Mouse (Mus musculus) kidney, adult 2 months (tissue): ENCODE measurements around the gene Man1a2.

Source experiments
- CTCF ChIP-seq: fragments of 200-500 bp; conservative IDR thresholded peaks from 2 replicates; pipeline ENCODE4 v1.5.1; 2011; ENCODE audit warnings: low read depth, mild to moderate bottlenecking, control low read depth, low read length, moderate library complexity, mixed read lengths; ENCODE audit not compliant: insufficient read depth, insufficient read length
- POLR2A ChIP-seq: fragments of 200-500 bp; IDR thresholded peaks from one replicate; pipeline ENCODE4 v1.6.1; 2011; ENCODE audit warnings: low read depth, low read length, control low read depth

GRCm38 (mm10) chr3:100535298-100535697, 150.0 kb downstream of the Man1a2 start:
- TF ChIP-seq CTCF (no peak), POLR2A (no peak)
